Mouse (Mus musculus) CD4-positive helper T cell, adult 2 months (primary cell): Measurements from ENCODE around the gene Ndst2.
"Not testable (repeated sequence)": the region's sequence is repeated elsewhere in the genome, so short reads cannot be mapped to it uniquely, and the experiment has no call there.

Experiments
- DNase-seq: peaks from one replicate; pipeline ENCODE4 v3.0.0-alpha.2; 2012; ENCODE audit warnings: low read depth, missing footprints, low spot score

Ndst2 gene

GRCm38 (mm10) chr14:20738511-20738910, 4.1 kb upstream of the Ndst2 start:
- no peak for DNase-seq

GRCm38 (mm10) chr14:20737306-20737705, 2.9 kb upstream of the Ndst2 start:
- peak; percentile 29 for DNase-seq

GRCm38 (mm10) chr14:20735892-20736390, 1.6 kb upstream of the Ndst2 start:
- no peak for DNase-seq

GRCm38 (mm10) chr14:20735052-20735451, 690 bp upstream of the Ndst2 start:
- no peak for DNase-seq

DNA sequence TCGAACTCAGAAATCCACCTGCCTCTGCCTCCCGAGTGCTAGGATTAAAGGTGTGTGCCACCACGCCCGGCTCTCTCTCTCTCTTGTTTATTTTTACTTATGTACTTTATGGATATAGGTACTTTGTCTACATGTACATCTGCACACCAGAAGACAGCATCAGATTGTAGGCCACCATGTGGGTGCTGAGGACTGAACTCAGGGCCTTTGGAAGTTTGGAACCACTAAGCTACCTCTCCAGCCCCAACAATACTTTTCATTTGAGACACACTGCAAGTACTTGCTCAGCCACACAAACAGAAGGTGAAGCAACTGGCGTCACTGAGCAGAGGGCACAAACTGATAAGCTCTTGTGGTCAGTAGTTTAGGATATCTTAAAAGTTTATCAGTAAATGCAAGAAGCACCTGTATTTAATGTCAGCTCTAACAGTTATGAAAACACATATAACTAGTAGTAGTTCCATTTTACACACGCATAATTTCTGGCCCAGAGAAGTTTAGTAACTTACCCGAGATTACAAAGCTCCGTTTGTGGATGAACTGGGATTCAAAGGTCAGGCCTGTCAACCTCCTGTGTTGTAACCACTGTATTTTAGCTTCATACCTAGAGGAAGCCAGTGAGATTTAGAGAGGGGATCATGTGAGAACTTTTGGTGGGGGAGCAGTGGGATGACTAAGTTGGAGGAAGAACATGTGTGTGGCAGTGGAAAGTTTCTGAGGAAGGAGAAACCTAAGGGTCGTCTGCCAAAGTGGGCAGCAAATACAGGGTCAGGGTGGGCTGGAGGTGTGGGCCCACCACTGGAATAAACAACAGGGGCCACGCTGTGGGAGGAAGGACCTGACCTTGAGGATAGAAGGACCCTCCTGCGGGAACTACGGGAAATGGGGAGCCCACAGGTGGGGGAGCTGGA, 1.1 kb downstream of the Ndst2 start:
- peak; percentile 18 for DNase-seq

DNA sequence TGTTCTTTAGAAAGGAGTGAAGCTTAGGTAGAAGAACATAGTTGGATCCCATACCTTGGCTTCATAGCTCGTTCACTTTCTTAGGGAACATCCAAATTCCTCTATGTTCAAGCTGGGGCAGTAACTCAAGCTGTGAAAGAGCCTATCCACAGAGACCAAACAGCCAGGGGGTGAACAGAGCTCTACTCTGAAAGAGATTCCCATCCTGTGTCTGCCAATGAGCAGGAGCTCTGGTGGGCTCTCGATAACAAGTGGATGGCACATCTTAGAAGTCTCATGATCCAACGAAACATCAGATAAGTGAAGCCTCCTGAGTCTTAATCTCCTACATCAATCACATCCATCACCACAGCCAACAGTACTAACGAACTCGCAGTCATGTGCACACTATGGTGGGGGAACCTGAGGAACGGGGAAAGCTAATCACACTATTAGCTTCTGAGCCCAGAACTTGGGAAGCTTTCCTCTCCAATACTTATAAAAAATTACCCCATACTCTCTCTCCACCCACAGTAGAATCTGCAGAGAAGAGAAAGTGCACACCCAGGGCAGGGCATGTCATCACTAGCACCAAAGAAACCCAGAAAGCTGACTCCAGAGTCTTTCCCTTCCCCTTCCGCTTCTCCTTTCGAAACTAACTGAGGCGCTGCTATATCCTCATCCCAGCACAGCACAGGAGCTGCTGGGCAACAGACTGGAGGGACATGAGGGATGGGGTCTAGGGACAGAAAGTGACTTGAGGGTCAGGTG, 3.3 kb downstream of the Ndst2 start:
- no peak for DNase-seq

- no peak for DNase-seq
These were observed 4.5 kb downstream of the Ndst2 start for GRCm38 (mm10) chr14:20729871-20730270.

DNA sequence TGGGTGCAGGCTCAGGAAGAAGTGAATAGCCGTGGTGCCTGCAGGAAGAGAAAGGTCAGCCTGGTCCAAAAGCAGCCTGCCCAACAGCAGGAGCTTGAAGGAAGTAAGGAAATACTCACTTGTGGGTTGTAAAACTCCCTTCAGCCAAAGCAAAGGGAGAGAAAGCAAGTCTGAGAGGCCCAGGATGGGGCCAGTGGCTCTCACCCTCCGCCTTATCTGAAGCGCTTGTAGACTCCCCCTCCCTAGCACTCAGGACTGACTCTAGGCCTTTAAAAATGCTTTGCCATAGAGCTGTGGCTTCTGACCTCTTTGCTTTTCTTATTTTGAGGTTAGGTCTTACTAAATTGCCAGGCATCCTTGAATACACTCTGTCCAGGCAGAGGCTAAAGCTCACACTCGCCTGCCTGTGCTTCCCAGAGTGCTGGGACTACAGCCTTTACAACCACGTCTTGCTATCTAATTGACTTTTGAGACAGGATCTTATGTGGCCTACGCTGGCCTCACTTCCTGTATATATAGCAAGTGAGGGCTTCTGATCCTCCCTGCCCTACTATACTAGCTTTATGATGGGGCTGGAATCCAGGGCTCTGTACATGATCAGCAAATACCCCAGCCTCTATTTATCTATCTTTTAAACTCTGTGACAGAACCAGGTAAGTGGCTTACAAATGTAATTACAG, 8.6 kb downstream of the Ndst2 start:
- DNase-seq = no peak

DNA sequence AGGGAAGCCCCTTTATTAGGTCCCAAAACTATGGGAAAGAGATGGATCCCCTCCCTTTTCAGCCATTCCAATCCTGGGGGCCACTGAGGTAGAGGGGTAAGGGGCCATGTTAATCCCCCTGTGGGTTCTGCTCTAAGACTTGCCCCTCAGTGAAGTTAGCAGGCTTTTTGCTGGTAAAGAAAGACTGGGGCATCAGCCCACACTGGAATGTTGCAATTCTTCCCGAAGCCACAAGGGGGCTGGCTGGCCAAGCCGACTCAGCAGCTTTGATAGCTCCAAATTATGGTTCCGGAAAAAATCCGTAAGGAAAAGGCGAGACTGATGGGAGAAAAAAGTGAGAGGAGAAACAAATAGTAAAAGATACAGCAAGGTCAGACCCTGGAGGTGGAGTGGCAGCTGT, 10.3 kb downstream of the Ndst2 start:
- peak; percentile 42 for DNase-seq

DNA sequence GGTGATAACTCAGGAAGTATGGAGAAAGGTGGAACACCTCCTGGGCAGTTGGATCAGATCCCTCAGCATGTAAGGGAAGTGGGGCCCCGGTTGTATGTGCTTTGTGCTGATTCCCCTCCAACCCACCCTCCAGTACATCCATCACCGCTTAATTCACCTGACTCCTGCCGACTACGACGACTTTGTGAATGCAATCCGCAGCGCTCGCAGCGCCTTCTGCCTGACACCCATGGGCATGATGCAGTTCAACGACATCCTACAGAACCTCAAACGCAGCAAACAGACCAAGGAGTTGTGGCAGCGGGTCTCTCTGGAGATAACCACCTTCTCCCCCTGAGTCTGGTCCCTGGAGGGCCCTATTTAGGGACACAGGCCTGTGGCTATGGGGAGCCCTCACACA, 11.4 kb downstream of the Ndst2 start:
- no peak for DNase-seq

DNA sequence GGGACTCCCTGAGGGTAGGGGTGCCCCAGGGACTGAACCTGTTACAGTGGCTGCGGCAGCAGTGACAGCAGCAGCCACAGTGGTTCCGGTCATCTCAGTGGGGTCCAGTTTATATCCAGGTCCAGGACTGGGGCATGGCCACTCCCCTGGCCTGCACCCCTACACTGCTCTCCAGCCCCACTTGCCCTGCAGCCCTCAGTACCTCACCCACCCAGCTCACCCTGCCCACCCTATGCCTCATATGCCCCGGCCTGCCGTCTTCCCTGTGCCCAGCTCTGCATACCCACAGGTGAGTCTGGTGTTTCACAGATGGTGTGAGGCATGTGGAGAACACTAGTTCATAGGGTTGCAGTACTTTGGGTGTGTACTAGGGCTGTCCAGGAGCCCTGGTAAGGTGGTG, 13.0 kb downstream of the Ndst2 start:
- no peak for DNase-seq

DNA sequence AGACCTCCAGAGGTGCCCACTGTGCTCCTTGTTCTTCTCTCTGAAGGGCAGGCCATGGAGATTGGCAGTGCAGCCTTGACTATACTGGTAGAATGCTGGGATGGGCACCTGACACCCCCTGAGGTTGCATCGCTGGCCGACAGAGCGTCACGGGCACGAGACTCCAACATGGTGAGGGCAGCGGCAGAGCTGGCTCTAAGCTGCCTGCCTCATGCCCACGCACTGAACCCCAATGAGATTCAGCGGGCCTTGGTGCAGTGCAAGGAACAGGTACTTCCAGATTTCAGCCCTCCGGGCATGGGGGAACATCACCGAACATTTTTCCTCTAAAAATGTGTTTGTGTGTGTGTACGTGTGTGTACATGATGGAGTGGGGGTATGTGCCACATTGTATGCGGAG, 14.6 kb downstream of the Ndst2 start:
- no peak for DNase-seq

DNA sequence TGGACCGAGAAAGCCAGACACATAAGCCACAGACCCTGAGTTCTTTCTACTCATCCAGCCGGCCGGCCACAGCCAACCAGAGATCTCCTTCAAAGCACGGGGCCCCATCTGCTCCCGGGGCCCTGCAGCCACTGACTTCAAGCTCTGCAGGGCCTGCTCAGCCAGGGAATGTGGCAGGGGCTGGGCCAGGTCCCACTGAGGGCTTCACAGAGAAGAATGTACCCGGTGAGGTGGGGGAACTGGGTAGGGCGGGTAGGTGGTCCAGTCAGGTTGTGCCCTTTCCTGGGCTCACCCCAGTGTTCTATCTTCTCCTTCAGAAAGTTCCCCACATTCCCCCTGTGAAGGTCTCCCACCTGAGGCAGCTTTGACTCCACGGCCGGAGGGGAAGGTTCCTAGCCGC, 15.9 kb downstream of the Ndst2 start:
- no peak for DNase-seq

DNA sequence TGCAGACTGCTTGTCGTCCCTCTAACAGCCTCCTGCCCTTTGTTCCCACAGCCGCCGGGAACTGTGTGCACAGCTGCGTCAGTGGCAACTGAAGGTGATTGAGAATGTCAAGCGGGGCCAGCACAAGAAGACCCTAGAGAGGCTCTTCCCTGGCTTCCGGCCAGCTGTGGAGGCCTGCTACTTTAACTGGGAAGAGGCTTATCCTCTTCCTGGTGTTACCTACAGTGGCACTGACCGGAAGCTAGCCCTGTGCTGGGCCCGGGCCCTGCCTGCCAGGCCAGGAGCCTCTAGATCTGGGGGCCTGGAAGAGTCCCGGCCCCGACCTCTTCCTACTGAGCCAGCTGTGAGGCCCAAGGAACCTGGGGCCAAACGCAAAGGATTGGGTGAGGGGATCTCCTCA, 20.5 kb downstream of the Ndst2 start:
- no peak for DNase-seq

DNA sequence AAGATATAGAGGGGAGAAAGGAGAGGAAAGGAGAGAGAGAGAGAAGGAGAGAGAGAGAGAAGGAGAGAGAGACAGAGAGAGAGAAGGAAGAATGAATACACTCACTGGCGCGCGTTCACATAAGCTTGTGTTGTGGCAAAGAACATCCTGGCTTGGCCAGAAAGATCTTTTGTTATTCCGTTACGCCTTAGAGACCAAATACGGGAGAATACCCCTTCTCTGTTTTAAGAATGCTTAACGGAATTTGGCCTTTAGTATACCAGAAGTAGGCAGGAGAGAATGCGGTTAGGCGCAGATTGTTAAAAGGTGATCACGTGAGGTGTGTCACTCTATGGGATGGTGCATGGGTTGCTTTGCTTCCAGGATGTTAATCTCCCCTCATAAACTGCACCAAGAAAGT, 26.1 kb downstream of the Ndst2 start:
- peak; percentile 69 for DNase-seq

GRCm38 (mm10) chr14:20707201-20708190, 26.9 kb downstream of the Ndst2 start, which contains the start of gene Zswim8:
Gene Zswim8, plus strand, starts transcription at chr14:20707552.
- peak; percentile 83 for DNase-seq

DNA sequence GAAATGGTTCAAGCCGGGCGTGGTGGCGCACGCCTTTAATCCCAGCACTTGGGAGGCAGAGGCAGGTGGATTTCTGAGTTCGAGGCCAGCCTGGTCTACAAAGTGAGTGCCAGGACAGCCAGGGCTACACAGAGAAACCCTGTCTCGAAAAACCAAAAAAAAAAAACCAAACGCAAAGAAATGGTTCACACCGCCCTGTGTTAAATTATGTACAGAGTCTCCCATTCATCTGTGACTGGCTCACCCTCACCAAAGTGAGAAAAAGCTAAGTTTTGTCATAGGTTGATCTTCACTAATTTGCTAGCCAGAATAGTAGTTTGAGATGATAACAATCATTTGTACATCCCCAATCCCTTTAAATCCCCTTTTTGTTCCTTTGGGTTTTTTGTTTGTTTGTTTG, 30.9 kb downstream of the Ndst2 start:
- not testable (repeated sequence) for DNase-seq

DNA sequence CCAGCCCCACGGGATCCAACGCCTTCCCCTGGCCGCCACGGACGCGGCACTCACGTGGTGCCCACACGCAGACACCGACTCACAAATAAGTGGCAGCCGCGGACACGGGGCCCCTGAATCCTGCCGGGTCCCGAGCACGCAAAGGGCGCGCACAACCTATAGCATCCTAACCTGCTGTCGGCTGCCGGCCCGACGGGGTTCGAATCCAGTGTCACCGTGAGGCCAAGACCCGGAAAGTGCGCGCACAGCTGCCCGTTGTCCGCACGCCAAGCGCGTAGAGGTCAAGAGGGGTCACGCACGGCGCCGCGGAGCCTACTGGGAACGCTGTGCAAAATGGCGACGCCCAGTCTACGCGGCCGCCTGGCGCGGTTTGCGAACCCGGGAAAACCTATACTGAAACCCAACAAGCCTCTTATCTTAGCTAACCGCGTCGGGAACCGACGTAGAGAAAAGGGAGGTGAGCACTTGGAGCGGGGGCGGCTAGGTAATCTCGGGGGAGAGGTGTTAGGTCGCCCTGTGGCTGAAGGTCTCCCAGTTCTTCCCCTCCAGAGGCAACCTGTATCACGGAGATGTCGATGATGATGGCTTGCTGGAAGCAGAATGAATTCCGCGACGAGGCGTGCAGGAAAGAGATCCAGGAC, 31.5 kb downstream of the Ndst2 start, which contains the start of gene Chchd1:
TSS of gene Chchd1 (plus strand) at position 266 of the 641 bp plus-strand sequence.
- peak; percentile 84 for DNase-seq

DNA sequence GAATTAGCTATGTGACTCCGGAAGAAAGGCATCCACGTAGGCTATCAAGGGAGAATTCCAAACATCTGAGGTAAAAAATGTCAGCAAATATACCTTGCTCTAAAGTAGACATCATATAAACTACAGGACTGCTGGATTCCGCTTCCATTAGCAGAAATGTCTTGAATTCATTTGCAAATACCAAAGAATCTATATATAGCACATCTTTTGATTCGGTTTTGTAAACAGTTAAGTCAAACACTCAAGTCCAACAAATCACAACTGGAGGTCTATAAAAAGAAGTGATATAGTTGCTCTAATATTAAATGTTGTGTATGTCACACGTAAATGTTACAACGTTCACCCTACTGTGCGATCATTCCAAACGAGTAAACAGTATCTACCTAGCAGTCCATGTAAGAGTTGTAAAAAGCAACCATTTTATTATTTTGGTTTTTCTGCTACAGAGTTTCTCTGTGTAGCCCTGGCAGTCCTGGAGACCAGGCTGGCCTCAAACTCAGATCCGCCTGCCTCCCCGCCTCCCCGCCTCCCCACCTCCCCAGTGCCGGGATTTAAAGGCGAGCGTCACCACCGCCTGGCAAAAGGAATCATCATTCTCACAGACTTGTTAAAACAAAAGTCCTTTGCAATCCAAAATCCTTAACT, 32.1 kb downstream of the Ndst2 start:
- no peak for DNase-seq

GRCm38 (mm10) chr14:20701554-20701953, 32.8 kb downstream of the Ndst2 start:
- peak; percentile 17 for DNase-seq
